Mouse (Mus musculus) hematopoietic multipotent progenitor cell, adult 10-12 weeks (in vitro differentiated cells): ENCODE data around the gene Apeh. TPM values are rescaled to one million over a fixed set of nuclear protein-coding genes. Genes with fewer than 3 reads are reported as not detected.

Experiments used
- polyA plus RNA-seq: library from polyadenylated mRNA; stranded (reverse); fragments of >175 nt; gene quantifications from 2 replicates; pipeline ENCODE4 v1.2.3, GENCODE M21; 2012; ENCODE audit warnings: low replicate concordance

Apeh gene
- 50.4 and 78.3 TPM in 2 replicates for polyA plus RNA-seq

GRCm38 (mm10) chr9:108094184-108094941 lies at the start of gene Apeh:
Apeh (minus strand) TSS chr9:108094606.

GRCm38 (mm10) chr9:108082988-108083431 lies 11.4 kb downstream of the Apeh start, which contains the start of gene Rnf123:
Rnf123 (minus strand) TSS chr9:108083346.

GRCm38 (mm10) chr9:108080168-108080567 lies 14.2 kb downstream of the Apeh start, which contains the start of gene Mst1:
Mst1 (plus strand) TSS chr9:108080436.

GRCm38 (mm10) chr9:108052885-108053664 lies 41.3 kb downstream of the Apeh start, which contains the start of gene Amigo3:
Amigo3 (plus strand) TSS chr9:108053159.

GRCm38 (mm10) chr9:108049016-108049455 lies 45.4 kb downstream of the Apeh start, which contains the start of gene Gmppb:
Gmppb (plus strand) TSS chr9:108049242.

Other genes starting within 250 kb of the Apeh start
- gene Rbm6, start 221.4 kb downstream of the Apeh start, polyA plus RNA-seq = 19.8 and 30.5 TPM in 2 replicates
- 22.0 and 22.8 TPM in 2 replicates for gene Mon1a, start 206.5 kb downstream of the Apeh start, polyA plus RNA-seq
- 0.63 and 3.7 TPM in 2 replicates for gene Mst1r, start 187.7 kb downstream of the Apeh start, polyA plus RNA-seq
- not detected in 2 replicates for gene Actl11, start 166.1 kb downstream of the Apeh start, polyA plus RNA-seq
- 0.03 and 0.10 TPM in 2 replicates for gene Camkv, start 158.9 kb downstream of the Apeh start, polyA plus RNA-seq
- 0.30 and 1.8 TPM in 2 replicates for gene Traip, start 144.5 kb downstream of the Apeh start, polyA plus RNA-seq
- 56.6 and 109 TPM in 2 replicates for gene Uba7, start 119.1 kb downstream of the Apeh start, polyA plus RNA-seq
- 0.22 TPM in 1 of 2 replicates, not detected in the other for gene Gm20661, start 111.5 kb downstream of the Apeh start, polyA plus RNA-seq
- gene Inka1, start 108.7 kb downstream of the Apeh start, polyA plus RNA-seq = 11.6 and 13.4 TPM in 2 replicates
- 0.15 TPM in 1 of 2 replicates, not detected in the other for gene Cdhr4, start 102.1 kb downstream of the Apeh start, polyA plus RNA-seq
- gene Gm20662, start 98.3 kb downstream of the Apeh start, polyA plus RNA-seq = 0.58 TPM in 1 of 2 replicates, not detected in the other
- gene Ip6k1, start 92.1 kb downstream of the Apeh start, polyA plus RNA-seq = 163 and 228 TPM in 2 replicates
- gene Gmppb, start 45.4 kb downstream of the Apeh start, polyA plus RNA-seq = 4.6 and 5.8 TPM in 2 replicates
- gene Amigo3, start 41.4 kb downstream of the Apeh start, polyA plus RNA-seq = 0.22 and 0.61 TPM in 2 replicates
- 0.10 and 1.0 TPM in 2 replicates for gene Mst1, start 14.2 kb downstream of the Apeh start, polyA plus RNA-seq
- 83.2 and 287 TPM in 2 replicates for gene Rnf123, start 11.3 kb downstream of the Apeh start, polyA plus RNA-seq
- 1.6 and 2.0 TPM in 2 replicates for gene Bsn, start 95.8 kb upstream of the Apeh start, polyA plus RNA-seq
- gene Dag1, start 169.4 kb upstream of the Apeh start, polyA plus RNA-seq = 20.6 and 21.7 TPM in 2 replicates
- 0.24 and 0.65 TPM in 2 replicates for gene Nicn1, start 195.8 kb upstream of the Apeh start, polyA plus RNA-seq
- gene Amt, start 202.2 kb upstream of the Apeh start, polyA plus RNA-seq = 0.12 and 0.45 TPM in 2 replicates
- 168 and 183 TPM in 2 replicates for gene Rhoa, start 211.5 kb upstream of the Apeh start, polyA plus RNA-seq
- gene Tcta, start 211.6 kb upstream of the Apeh start, polyA plus RNA-seq = 3.9 and 6.1 TPM in 2 replicates
- 259 and 377 TPM in 2 replicates for gene Gpx1, start 244.3 kb upstream of the Apeh start, polyA plus RNA-seq